Mouse (Mus musculus): ENCODE results near the gene Lyzl4. TPM values are rescaled to one million over a fixed set of nuclear protein-coding genes. Genes with fewer than 3 reads are reported as not detected.

The Lyzl4 gene
- total RNA-seq, 4 experiments from 2014 or later = not detected

- no peak for DNase-seq (ENCODE audit: low spot score)
Observed at GRCm38 (mm10) chr9:121653668-121654067, 11.8 kb upstream of the Lyzl4 start.

- DNase-seq (ENCODE audit: low spot score) = no peak
Observed at GRCm38 (mm10) chr9:121647026-121647425, 5.1 kb upstream of the Lyzl4 start.

- no peak for DNase-seq (ENCODE audit: low spot score)
Observed at GRCm38 (mm10) chr9:121644855-121645254, 3.0 kb upstream of the Lyzl4 start.

DNA sequence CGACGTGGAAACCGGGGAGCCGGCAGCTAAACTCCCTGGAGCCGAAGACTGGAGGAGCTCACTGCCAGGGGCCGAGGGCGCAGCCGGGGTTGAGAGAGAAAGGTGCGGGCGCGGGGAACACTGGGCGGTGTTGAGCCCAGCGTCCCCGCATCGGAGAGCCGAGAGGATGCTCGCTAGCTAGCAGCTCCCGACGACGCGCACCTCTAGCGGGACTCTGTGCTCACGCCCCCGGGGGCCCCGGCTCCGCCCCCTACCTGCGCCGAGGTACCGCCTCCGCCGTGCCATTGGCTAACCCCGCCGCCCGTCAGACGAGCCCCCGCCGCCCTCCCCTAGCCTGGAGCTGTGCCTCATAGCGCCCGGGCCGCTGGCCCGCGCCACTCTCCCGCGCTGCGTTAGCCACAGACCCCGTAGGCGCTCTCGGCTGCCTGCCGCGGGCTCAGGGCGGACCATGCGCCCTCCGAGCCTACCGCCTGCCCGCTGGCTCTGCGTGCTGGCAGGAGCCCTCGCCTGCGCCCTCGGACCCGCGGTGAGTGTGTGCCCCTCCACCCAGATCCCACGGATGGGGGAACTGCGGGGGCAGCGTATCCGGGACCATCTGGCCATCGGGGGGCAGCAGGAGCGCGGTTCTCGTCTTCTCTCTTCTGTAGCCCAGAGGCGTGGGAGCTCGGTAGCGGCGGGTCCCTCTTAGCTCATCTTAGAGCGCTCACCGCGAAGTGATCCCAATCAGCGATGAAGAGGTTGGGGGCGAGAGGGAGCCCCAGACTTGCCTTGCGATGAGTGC, 695 bp upstream of the Lyzl4 start, which contains the start of gene Vipr1:
Gene Vipr1 (plus strand): TSS at position 316 of the 781 bp plus-strand sequence.
- no peak for DNase-seq (ENCODE audit: low spot score)

- no peak for DNase-seq (ENCODE audit: low spot score)
Observed at GRCm38 (mm10) chr9:121641235-121641915, 521 bp downstream of the Lyzl4 start.

DNA sequence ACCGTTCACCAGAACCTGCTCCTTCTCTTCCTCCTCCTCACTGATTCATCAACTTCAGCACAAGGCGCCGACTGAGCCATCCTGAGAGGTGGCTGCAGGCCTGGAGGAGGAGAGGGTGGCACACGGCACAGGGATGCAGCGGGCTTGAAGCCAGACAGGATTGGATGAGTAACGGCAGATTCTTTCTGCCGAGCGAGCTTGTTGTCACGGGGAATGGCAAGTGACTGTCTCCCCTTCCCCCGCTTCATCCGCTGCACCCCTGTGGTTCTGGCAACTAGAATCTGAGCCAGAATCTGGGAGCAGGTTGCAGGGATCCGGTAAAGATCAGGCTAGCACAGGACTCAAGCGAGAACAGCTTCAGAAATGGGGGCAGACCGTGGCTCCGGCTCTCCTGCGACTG, 2.1 kb downstream of the Lyzl4 start:
- no peak for DNase-seq (ENCODE audit: low spot score)

GRCm38 (mm10) chr9:121635835-121636576, 5.9 kb downstream of the Lyzl4 start:
- no peak for DNase-seq (ENCODE audit: low spot score)

GRCm38 (mm10) chr9:121633306-121633705, 8.6 kb downstream of the Lyzl4 start:
- no peak for DNase-seq (ENCODE audit: low spot score)

DNA sequence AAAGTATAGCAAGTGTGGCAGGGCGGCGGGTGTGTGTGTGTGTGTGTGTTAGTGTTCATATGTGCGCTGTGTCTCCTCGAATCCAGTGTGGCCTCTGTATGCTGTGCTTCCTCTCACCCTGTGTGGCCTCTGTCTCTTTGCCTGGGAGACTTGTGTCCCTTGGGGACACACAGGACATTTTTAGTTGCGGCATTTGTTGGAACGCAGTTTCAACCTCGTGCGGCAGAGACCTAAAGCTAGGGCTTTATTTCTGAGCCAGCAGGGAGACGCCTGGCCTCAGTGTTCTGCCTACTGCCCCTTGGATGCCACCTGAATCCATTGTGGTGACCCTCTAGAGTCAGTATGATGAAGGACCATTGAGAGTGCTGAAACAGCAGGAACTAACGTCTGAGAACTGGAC, 9.0 kb downstream of the Lyzl4 start:
- DNase-seq (ENCODE audit: low spot score) = no peak

DNA sequence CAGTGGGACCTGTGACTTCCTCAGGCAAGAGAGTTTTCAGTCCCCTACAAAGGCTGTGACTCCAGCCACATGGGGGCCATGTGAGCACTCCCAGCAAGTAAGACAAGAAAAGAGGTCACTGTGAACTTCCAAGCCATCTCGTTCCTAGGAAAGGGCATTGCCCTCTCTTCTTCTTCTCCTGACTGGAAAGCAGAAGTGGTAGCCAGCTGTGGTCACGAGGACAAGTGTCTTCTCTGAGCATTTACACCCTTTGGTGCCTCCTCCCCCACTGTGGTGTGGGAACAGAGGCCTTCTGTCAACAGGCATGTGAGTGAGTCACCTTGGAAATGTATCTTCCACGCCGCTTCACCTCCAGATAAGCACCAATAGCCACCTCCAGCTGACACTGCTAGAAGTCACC, 9.9 kb downstream of the Lyzl4 start:
- DNase-seq (ENCODE audit: low spot score) = peak; percentile 43

DNA sequence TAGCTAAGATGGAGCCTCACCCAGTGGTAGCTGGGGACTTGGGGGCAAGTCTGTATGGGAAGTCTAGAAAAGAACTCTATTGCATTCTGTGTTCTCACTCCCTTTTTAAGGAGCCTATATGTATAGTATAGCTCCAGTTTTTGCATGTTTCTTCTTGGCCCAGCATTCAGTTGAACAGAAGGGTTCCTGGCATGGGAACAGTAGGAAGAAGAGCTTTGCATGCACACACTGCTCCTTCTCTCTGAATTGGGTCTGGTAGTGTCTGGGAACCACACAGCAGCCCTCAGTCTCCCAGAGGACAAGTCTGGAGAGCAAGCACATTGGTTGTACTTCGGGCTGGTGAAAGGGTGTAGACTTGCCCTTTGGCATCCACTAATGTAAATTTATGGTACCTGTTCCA, 11.3 kb downstream of the Lyzl4 start:
- DNase-seq (ENCODE audit: low spot score) = no peak

GRCm38 (mm10) chr9:121624920-121625319, 17.0 kb downstream of the Lyzl4 start:
- no peak for DNase-seq (ENCODE audit: low spot score)

DNA sequence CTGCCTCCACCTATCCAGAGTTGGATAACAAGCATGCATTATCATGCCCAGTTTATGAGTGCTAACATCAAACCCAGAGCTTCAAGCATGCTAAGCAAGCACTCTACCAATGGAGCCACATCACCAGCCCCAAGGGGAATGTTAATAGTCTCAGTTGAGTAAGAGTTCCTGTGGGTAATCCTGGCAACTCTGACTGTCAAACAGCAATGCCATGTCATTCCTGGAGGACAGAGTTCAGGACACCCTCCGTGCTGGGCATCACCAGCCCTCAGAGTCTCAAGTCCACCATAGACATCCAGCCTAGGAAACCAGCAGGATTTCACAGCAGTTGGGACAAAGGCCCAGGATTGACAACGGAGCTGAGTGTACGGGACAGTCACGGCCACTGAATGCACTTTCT, 18.7 kb downstream of the Lyzl4 start:
- no peak for DNase-seq (ENCODE audit: low spot score)

DNA sequence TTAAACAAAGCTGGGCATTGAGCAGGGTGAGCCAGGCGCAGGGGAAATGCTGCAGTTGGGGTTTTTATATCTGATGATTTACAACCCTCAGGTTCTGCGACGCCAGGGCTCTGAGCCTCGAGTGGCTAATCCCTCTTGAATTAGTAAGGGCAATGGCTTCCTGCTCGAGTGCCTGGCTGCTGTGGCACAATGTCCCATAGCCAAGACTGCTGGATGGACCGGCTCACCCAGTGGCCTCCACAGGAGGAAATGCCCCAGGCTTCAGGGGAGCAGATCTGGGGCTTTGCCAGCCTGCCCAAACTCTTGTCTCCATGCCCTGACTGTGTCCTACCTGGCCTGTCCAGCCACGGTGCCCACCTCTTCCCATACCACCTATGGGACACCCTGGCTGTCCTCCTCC, 22.5 kb downstream of the Lyzl4 start:
- DNase-seq (ENCODE audit: low spot score) = no peak

- no peak for DNase-seq (ENCODE audit: low spot score)
Observed at GRCm38 (mm10) chr9:121616471-121616870, 25.4 kb downstream of the Lyzl4 start.

GRCm38 (mm10) chr9:121614241-121614757, 27.6 kb downstream of the Lyzl4 start:
- no peak for DNase-seq (ENCODE audit: low spot score)

GRCm38 (mm10) chr9:121613192-121613591, 28.7 kb downstream of the Lyzl4 start:
- DNase-seq (ENCODE audit: low spot score) = no peak

DNA sequence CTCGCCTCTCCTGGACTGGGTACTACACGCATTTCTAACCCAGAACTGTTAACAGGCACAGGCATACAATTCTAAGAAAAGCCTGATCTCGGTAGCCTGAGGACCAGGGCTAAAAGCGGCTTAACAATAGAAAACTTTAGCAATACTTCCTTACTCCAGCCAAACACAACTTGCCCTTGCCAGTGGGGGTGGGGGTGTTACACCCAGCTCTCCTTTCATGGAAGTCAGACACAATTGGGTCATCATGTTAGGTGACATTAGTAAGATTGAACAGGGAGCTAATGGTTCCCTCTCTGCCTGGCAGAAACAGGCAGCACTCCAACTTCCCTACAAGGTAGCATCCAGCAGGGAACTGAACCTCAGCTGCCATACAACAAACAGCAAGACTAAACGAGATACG, 32.5 kb downstream of the Lyzl4 start:
- no peak for DNase-seq (ENCODE audit: low spot score)

- no peak for DNase-seq (ENCODE audit: low spot score)
Observed at GRCm38 (mm10) chr9:121606498-121607096, 35.3 kb downstream of the Lyzl4 start.

GRCm38 (mm10) chr9:121605414-121606278, 36.2 kb downstream of the Lyzl4 start:
- DNase-seq (ENCODE audit: low spot score) = peak; percentile 72

DNA sequence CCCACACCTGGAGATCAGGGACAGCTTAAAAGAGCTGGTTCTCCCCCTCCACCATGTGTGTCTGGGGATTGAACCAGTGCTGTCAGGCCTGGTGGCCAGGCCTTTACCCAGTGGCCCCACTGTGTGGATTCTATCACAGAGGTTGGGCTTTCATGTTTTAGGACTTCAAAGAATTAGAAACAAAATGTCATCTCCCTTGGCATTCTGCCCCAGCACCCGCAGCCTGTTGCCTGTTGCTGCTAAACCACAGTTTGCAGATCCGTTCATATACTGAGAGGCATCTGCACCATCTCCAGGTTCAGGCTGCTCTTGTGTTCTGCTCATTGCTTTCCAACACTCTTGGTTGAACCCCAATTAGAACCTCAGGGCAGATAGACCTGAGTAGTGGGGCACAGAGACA, 39.5 kb downstream of the Lyzl4 start:
- no peak for DNase-seq (ENCODE audit: low spot score)
